Mouse (Mus musculus) midbrain, embryonic 16.5 days (tissue): Measurements from ENCODE around the gene Timm50. TPM values are rescaled to one million over a fixed set of nuclear protein-coding genes. Genes with fewer than 3 reads are reported as not detected.
A peak's percentile ranks its signal among the peaks of the same experiment; 100 is the strongest.

Source experiments
- ATAC-seq: fragments of 200-750 bp; cut with Nextera tagmentation; 2 replicates; pipeline ENCODE4 v1.8.0; 2017; ENCODE audit warnings: moderate TSS enrichment
- H3K27ac ChIP-seq: fragments of 300-500 bp; sonication (generic); 2 replicates; pipeline ENCODE4 v1.5.1; 2014; ENCODE audit warnings: mild to moderate bottlenecking, low read length, mixed read lengths
- H3K27me3 ChIP-seq: fragments of 300-500 bp; sonication (generic); 2 replicates; pipeline ENCODE4 v1.6.1; 2014; ENCODE audit warnings: low read depth, low read length, mixed read lengths; ENCODE audit not compliant: control insufficient read depth, insufficient read depth
- H3K36me3 ChIP-seq: fragments of 300-500 bp; sonication (generic); 2 replicates; pipeline ENCODE4 v1.6.1; 2014; ENCODE audit warnings: mild to moderate bottlenecking, low read length, moderate library complexity, mixed read lengths; ENCODE audit not compliant: control insufficient read depth, insufficient read depth
- H3K4me1 ChIP-seq: fragments of 300-500 bp; sonication (generic); 2 replicates; pipeline ENCODE4 v1.6.1; 2014; ENCODE audit warnings: mild to moderate bottlenecking, low read length, mixed read lengths; ENCODE audit not compliant: control insufficient read depth, insufficient read depth
- H3K4me2 ChIP-seq: fragments of 300-500 bp; sonication (generic); 2 replicates; pipeline ENCODE4 v1.6.1; 2014; ENCODE audit warnings: mild to moderate bottlenecking, low read length, mixed read lengths
- H3K4me3 ChIP-seq: fragments of 300-500 bp; sonication (generic); 2 replicates; pipeline ENCODE4 v1.5.1; 2014; ENCODE audit warnings: low read depth, mild to moderate bottlenecking, low read length, moderate library complexity, mixed read lengths
- H3K9ac ChIP-seq: fragments of 300-500 bp; sonication (generic); 2 replicates; pipeline ENCODE4 v1.6.1; 2014; ENCODE audit warnings: low read depth, low read length, mixed read lengths
- H3K9me3 ChIP-seq: fragments of 300-500 bp; sonication (generic); replicated peaks from 2 replicates; pipeline ENCODE4 v1.6.1; 2014; ENCODE audit warnings: mild to moderate bottlenecking, low read length, mixed read lengths; ENCODE audit not compliant: control insufficient read depth, poor library complexity, severe bottlenecking
- WGBS: fragments of 180-500 bp; shearing (Covaris S2); extraction: QIAGEN DNeasy Blood & Tissue Kit; methylation state at CpG from one replicate; pipeline ENCODE4 v1.1.7; 2014; 5-methylcytosine and 5-hydroxymethylcytosine counted together
- polyA plus RNA-seq: library from polyadenylated mRNA; unstranded; fragments of >200 nt; fragmentation: Nextera tagmentation; extraction: Ambion mirVana; gene quantifications from 2 replicates; pipeline ENCODE4 v1.2.1, GENCODE M21; 2015

Timm50 gene
- 119 and 123 TPM in 2 replicates for polyA plus RNA-seq

GRCm38 (mm10) chr7:28311926-28312543 is at the start of gene Timm50:
Gene Timm50 (minus strand): TSS chr7:28312072.
- Histone ChIP-seq H3K4me1 (peaks cover 9% of the 10 kb centered on the region), H3K4me3 (peak within 1 kb of the TSS; percentile 87), H3K9ac (peak within 1 kb of the TSS; percentile 90), H3K9me3 (no peaks in the 10 kb centered on the region), H3K4me2 (peak within 1 kb of the TSS; percentile 94), H3K27ac (peak within 1 kb of the TSS; percentile 82), H3K27me3 (no peaks in the 10 kb centered on the region), H3K36me3 (peaks cover 34% of the 10 kb centered on the region)
- peak; percentile 97 for ATAC-seq
- WGBS: under 1% methylated on average over 35 of the region's 45 CpGs

GRCm38 (mm10) chr7:28360291-28360690 is 48.4 kb upstream of the Timm50 start:
- Histone ChIP-seq H3K36me3 (no peaks in the 10 kb centered on the region; the same call in 1 of the 2 replicates), H3K9ac (no peak overlapping the region), H3K9me3 (no peaks in the 10 kb centered on the region), H3K4me3 (no peak overlapping the region), H3K4me1 (peaks cover 6% of the 10 kb centered on the region; the same call in 1 of the 2 replicates), H3K27ac (no peak overlapping the region), H3K4me2 (no peak overlapping the region), H3K27me3 (no peaks in the 10 kb centered on the region)
- no peak for ATAC-seq
- 97% methylated on average over 6 of the region's 6 CpGs for WGBS

GRCm38 (mm10) chr7:28359854-28360253 is 48.0 kb upstream of the Timm50 start:
- ATAC-seq: no peak
- Histone ChIP-seq H3K27ac (no peak overlapping the region), H3K27me3 (no peaks in the 10 kb centered on the region), H3K4me1 (peaks cover 6% of the 10 kb centered on the region; the same call in 1 of the 2 replicates), H3K4me3 (no peak overlapping the region), H3K9ac (no peak overlapping the region), H3K4me2 (no peak overlapping the region), H3K36me3 (no peaks in the 10 kb centered on the region; the same call in 1 of the 2 replicates), H3K9me3 (no peaks in the 10 kb centered on the region)
- 94% methylated on average over 10 of the region's 10 CpGs for WGBS

- Histone ChIP-seq H3K4me3 (no peak overlapping the region), H3K36me3 (peaks cover 6% of the 10 kb centered on the region; the same call in 1 of the 2 replicates), H3K4me2 (no peak overlapping the region), H3K27ac (peak overlapping the region; percentile 25; the same call in 1 of the 2 replicates), H3K27me3 (no peaks in the 10 kb centered on the region), H3K9me3 (no peaks in the 10 kb centered on the region), H3K4me1 (peaks cover 6% of the 10 kb centered on the region; the same call in 1 of the 2 replicates), H3K9ac (no peak overlapping the region)
- WGBS: 42% methylated on average over 7 of the region's 7 CpGs
- ATAC-seq: no peak
These were observed 46.6 kb upstream of the Timm50 start for GRCm38 (mm10) chr7:28358431-28358830.

- 0% methylated on average over 5 of the region's 5 CpGs for WGBS
- no peak for ATAC-seq
- Histone ChIP-seq H3K4me3 (no peak overlapping the region), H3K4me1 (peaks cover 6% of the 10 kb centered on the region; the same call in 1 of the 2 replicates), H3K27me3 (no peaks in the 10 kb centered on the region), H3K9ac (no peak overlapping the region), H3K27ac (peak overlapping the region; percentile 25; the same call in 1 of the 2 replicates), H3K9me3 (no peaks in the 10 kb centered on the region), H3K4me2 (no peak overlapping the region), H3K36me3 (peaks cover 6% of the 10 kb centered on the region; the same call in 1 of the 2 replicates)
These were observed 46.1 kb upstream of the Timm50 start for GRCm38 (mm10) chr7:28357984-28358383.

GRCm38 (mm10) chr7:28356981-28357380 is 45.1 kb upstream of the Timm50 start:
- ATAC-seq: no peak
- peaks cover 6% of the 10 kb centered on the region; the same call in 1 of the 2 replicates for H3K36me3 ChIP-seq
- 0% methylated on average over 5 of the region's 5 CpGs for WGBS

GRCm38 (mm10) chr7:28355221-28355620 is 43.3 kb upstream of the Timm50 start:
- H3K4me1 ChIP-seq: peaks cover 17% of the 10 kb centered on the region
- no peak for ATAC-seq
- no peaks in the 10 kb centered on the region for H3K9me3 ChIP-seq
- H3K9ac ChIP-seq: no peak overlapping the region
- 94% methylated on average over 3 of the region's 3 CpGs for WGBS
- no peak overlapping the region for H3K4me2 ChIP-seq
- no peak overlapping the region for H3K4me3 ChIP-seq
- H3K36me3 ChIP-seq: peaks cover 6% of the 10 kb centered on the region; the same call in 1 of the 2 replicates
- no peak overlapping the region for H3K27ac ChIP-seq
- no peaks in the 10 kb centered on the region for H3K27me3 ChIP-seq

More at GRCm38 (mm10) chr7:28356981-28357380, 45.1 kb upstream of the Timm50 start:
- Histone ChIP-seq H3K4me3 (no peak overlapping the region), H3K4me2 (no peak overlapping the region), H3K9me3 (no peaks in the 10 kb centered on the region), H3K27ac (peak overlapping the region; percentile 24; the same call in 1 of the 2 replicates), H3K27me3 (no peaks in the 10 kb centered on the region), H3K4me1 (peaks cover 9% of the 10 kb centered on the region), H3K9ac (no peak overlapping the region)

- H3K36me3 ChIP-seq: peaks cover 6% of the 10 kb centered on the region; the same call in 1 of the 2 replicates
- no peak overlapping the region for H3K9ac ChIP-seq
- no peak overlapping the region for H3K27ac ChIP-seq
- H3K4me1 ChIP-seq: peaks cover 23% of the 10 kb centered on the region
- no peak overlapping the region for H3K4me2 ChIP-seq
- no peaks in the 10 kb centered on the region for H3K27me3 ChIP-seq
- 89% methylated on average over 3 of the region's 3 CpGs for WGBS
- no peak overlapping the region for H3K4me3 ChIP-seq
- no peaks in the 10 kb centered on the region for H3K9me3 ChIP-seq
- ATAC-seq: no peak
These were observed 42.7 kb upstream of the Timm50 start for GRCm38 (mm10) chr7:28354596-28354995.

- H3K9ac ChIP-seq: no peak overlapping the region
- H3K9me3 ChIP-seq: no peaks in the 10 kb centered on the region
- no peak for ATAC-seq
- H3K4me1 ChIP-seq: peaks cover 24% of the 10 kb centered on the region
- no peak overlapping the region for H3K4me3 ChIP-seq
- H3K36me3 ChIP-seq: peaks cover 6% of the 10 kb centered on the region; the same call in 1 of the 2 replicates
- no peaks in the 10 kb centered on the region for H3K27me3 ChIP-seq
- no peak overlapping the region for H3K4me2 ChIP-seq
- WGBS: 90% methylated on average over 3 of the region's 3 CpGs
- H3K27ac ChIP-seq: no peak overlapping the region
These were observed 42.3 kb upstream of the Timm50 start for GRCm38 (mm10) chr7:28354113-28354581.
